ENCODE assay signal across 8 mouse cellular contexts in genomic region chr9:116426269-116426999, GRCm38 (mm10).
A peak's percentile ranks its signal among the peaks of the same experiment; 100 is the strongest.
DNase-seq lines count a peak whose midpoint lies in the region; ATAC-seq and TF ChIP-seq lines count a peak whose summit lies in the region.

No protein-coding gene starts in this region.

- no peaks in the 10 kb centered on the region for H3K27me3 ChIP-seq in C2C12 (ENCODE audit: control insufficient read depth, insufficient read depth, insufficient read length)
- no peaks in the 10 kb centered on the region for H3K27me3 ChIP-seq in spleen, adult 2 months (ENCODE audit: control insufficient read depth, insufficient read depth, low read length)

- H3K79me3 ChIP-seq in C2C12 (ENCODE audit: low read depth) = no peaks in the 10 kb centered on the region

- no peak overlapping the region for H3K27ac ChIP-seq in spleen, adult 2 months (ENCODE audit: insufficient read depth, low read length)

- no peaks in the 10 kb centered on the region for H3K4me1 ChIP-seq in spleen, adult 2 months (ENCODE audit: control insufficient read depth, insufficient read depth, insufficient read length)

- H3ac ChIP-seq in C2C12 (ENCODE audit: control insufficient read depth, insufficient read length, low read depth) = no peak overlapping the region

- 53% methylated on average over 19 of the region's 19 CpGs for WGBS in spleen, adult 2 months

- no peak overlapping the region for H3K4me3 ChIP-seq in C2C12 (ENCODE audit: insufficient read depth, poor library complexity, severe bottlenecking)
- no peak overlapping the region for H3K4me3 ChIP-seq in spleen, adult 2 months (ENCODE audit: extremely low read depth, insufficient read depth, insufficient read length)

- ATAC-seq in inflammation-experienced regulatory T-cells, adult 6 months = no peak

- intact Hi-C loops in gastrocnemius, postnatal 36 days (cut with DNase I) = loop anchor here (2.0 to 10.0 kb wide), 2 partner anchors 126 to 1538 kb away; no protein-coding TSS in a partner anchor

- peak; percentile 36 for TF ChIP-seq CTCF in C2C12 (IDR thresholded peaks at IDR 0.05; ENCODE audit: control insufficient read depth, insufficient read depth, insufficient read length)
- TF ChIP-seq CTCF in spleen, adult 2 months (IDR thresholded peaks at IDR 0.05; ENCODE audit: extremely low read depth, insufficient read depth, insufficient read length, insufficient replicate concordance) = peak; percentile 73; the same call in 1 of the 2 replicates

- H3K36me3 ChIP-seq in C2C12 (ENCODE audit: control insufficient read depth, insufficient read depth) = no peaks in the 10 kb centered on the region
- no peaks in the 10 kb centered on the region for H3K36me3 ChIP-seq in spleen, adult 2 months (ENCODE audit: control insufficient read depth, insufficient read depth, low read length)

- TF ChIP-seq POLR2A in spleen, adult 2 months (IDR thresholded peaks at IDR 0.05; ENCODE audit: low read depth, low read length) = no peak

- no peaks in the 10 kb centered on the region for H3K79me2 ChIP-seq in C2C12 (ENCODE audit: control insufficient read depth, insufficient read depth)

- DNase-seq in MN1 (ENCODE audit: low spot score) = peak; percentile 83
- DNase-seq in cerebellum, adult 9-11 months = peak; percentile 14
- peak; percentile 72 to 82 for DNase-seq in gastrocnemius, postnatal 36 days
- DNase-seq in layer of hippocampus, adult 9-11 months = peak; percentile 53
- DNase-seq in lung, postnatal 25 days (ENCODE audit: low spot score) = peak; percentile 65
- peak; percentile 30 to 57 for DNase-seq in spleen, adult 2 months (ENCODE audit: low read depth in 1 of 2, low spot score in 2 of 2)

TF ChIP-seq in C2C12, 6 proteins besides CTCF, POLR2A, EP300 and RAD21:
- no peak for TF ChIP-seq MYOD1 (IDR thresholded peaks at IDR 0.05; ENCODE audit: control insufficient read depth, insufficient read length, low read depth)
- TF ChIP-seq MAX (IDR thresholded peaks at IDR 0.05) = no peak
- TF ChIP-seq FOSL1 (IDR thresholded peaks at IDR 0.05; ENCODE audit: insufficient read depth, low read length, poor library complexity, severe bottlenecking) = no peak
- no peak for TF ChIP-seq USF1 (IDR thresholded peaks at IDR 0.05; ENCODE audit: low read depth)

Comparison
In these comparisons a context has a peak if more than half of its experiments do, and no peak if none do; other contexts are left out.
1. DNase-seq: peak in every context shown above with its lines; median percentile 83 in MN1; 77 in gastrocnemius, postnatal 36 days; 65 in lung, postnatal 25 days; 53 in layer of hippocampus, adult 9-11 months; 44 in spleen, adult 2 months; 14 in cerebellum, adult 9-11 months.